Mouse (Mus musculus): ENCODE data around the gene Hspb8.

GRCm38 (mm10) chr5:116387302-116387935, 35.2 kb downstream of the Hspb8 start:
- TF ChIP-seq POLR2A (IDR thresholded peaks at IDR 0.05; ENCODE audit: low read depth, low read length) (no peak), CTCF (conservative IDR thresholded peaks at IDR 0.05; ENCODE audit: insufficient read depth, insufficient read length, low read depth, low read length) (no peak)
